Mouse (Mus musculus): ENCODE data around the gene E2f8.

GRCm38 (mm10) chr7:48918389-48918788, 37.0 kb upstream of the E2f8 start:
- TF ChIP-seq POLR2A (IDR thresholded peaks at IDR 0.05; ENCODE audit: low read depth, low read length), result no peak
- TF ChIP-seq CTCF (IDR thresholded peaks at IDR 0.05; ENCODE audit: extremely low read depth, insufficient read depth, insufficient read length, insufficient replicate concordance), result no peak
